Mouse (Mus musculus): ENCODE results near the gene Gm21988.

DNA sequence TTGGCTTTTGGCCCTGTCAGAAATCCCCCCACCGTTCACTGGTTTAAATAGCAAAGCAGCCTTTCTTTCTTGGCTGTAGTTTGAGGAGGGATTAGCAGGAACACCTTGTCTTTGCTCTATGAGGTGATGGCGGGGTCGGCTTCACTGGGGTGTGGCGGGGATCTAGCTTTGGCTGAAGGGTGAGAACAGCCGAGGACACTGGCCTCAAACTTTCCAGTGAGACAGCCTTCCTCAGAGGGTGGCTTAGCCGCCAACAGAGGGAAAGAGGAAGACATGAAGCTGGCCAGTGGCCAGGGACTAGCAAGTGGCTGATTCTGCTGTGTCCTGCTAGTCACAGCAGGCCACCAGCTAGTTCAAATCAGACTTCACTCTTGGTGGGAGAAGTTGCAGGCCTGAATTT, 49.6 kb upstream of the Gm21988 start:
- TF ChIP-seq ZNF384 (IDR thresholded peaks at IDR 0.05; ENCODE audit: low read depth, low read length) (no peak), ZC3H11A (IDR thresholded peaks at IDR 0.05; ENCODE audit: borderline replicate concordance, low read depth, low read length) (no peak), MAFK (IDR thresholded peaks at IDR 0.05; ENCODE audit: insufficient read depth, low read depth, low read length) (no peak), CHD2 (IDR thresholded peaks at IDR 0.05; ENCODE audit: low read depth, low read length) (no peak), HCFC1 (IDR thresholded peaks at IDR 0.05; ENCODE audit: borderline replicate concordance, insufficient read depth, low read length) (no peak)
